Mouse (Mus musculus): ENCODE measurements around the gene Lrch4.
"Not testable (repeated sequence)": the region's sequence is repeated elsewhere in the genome, so short reads cannot be mapped to it uniquely, and the experiment has no call there.

The Lrch4 gene

DNA sequence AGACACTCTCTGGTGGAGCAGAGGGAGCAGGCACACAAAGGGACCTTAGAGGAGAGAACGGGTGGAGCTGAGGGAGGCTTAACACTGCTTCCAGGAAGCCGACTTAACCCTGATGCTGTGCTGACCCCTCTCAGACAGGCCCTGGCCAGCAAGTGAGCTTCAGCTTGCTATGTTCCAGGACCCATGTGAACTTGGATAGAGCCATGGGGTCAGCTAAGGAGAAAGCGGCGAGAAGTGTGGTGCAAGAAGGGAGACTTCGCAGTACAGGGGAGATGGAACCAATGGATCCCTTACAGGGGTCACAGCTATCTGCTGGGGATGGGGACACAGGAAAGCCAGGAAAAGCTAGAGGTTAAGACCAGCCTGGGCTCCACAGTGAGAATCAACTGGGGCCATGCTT is 15.8 kb upstream of the Lrch4 start:
- no peak for DNase-seq (ENCODE audit: low spot score)

GRCm38 (mm10) chr5:137613550-137613949 is 15.4 kb upstream of the Lrch4 start, which contains the start of gene Pcolce:
Gene Pcolce, minus strand, starts transcription at chr5:137613784.
- DNase-seq (ENCODE audit: low spot score): no peak

DNA sequence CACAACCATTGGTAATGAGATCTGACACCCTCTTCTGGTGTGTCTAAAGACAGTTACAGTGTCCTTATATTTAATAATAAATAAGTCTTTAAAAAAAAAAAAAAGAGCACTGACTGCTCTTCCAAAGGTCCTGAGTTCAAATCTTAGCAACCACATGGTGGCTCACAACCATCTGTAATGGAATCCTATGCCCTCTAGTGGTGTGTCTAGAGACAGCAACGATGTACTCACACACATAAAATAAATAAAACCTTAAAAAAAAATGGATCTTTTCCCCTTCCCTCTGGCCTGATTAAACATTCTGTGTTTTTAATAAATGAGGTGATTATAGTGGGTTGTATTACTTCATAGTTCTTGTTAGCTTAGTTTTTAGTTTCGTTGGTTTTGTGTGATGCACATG is 14.0 kb upstream of the Lrch4 start:
- DNase-seq (ENCODE audit: low spot score): not testable (repeated sequence)

DNA sequence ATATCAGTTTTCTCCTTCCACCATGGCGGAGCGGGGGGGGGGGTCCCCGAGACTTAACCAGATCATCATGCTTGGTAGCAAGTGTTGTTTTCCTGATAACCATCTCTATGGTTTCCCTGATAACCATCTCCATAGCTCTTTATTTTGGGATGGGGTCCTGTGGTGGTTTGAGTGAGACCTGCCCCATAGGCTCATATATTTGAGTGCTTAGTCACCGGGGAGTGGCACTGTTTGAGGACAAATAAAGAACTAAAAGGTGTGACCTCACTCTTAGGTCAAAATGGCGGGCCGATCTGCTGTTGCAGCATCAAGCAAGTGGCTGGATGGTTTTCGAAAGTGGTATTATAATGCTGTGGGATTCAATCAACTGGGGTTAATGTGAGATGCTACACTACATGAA is 13.6 kb upstream of the Lrch4 start:
- no peak for DNase-seq (ENCODE audit: low spot score)

- DNase-seq (ENCODE audit: low spot score): no peak
Observed at GRCm38 (mm10) chr5:137623937-137624530, 4.9 kb upstream of the Lrch4 start.

DNA sequence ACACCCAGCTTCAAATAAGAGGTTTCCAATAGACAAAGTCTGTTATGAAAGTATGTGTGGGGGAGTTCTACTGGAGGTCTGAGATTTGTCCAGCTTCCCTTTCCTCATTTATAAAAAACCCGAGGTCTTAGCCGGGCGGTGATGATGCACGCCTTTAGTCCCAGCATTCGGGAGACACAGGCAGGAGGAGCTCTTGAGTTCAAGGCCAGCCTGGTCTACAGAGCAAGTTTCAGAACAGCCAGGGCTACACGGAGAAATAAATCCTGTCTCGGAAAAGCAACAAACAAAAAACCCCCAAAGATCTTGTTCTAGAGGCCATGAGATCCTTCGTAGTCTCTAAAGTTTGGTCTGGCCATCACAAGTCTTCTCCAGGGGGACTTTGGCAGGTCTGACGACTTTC is 930 bp upstream of the Lrch4 start:
- DNase-seq (ENCODE audit: low spot score): no peak

- no peak for DNase-seq (ENCODE audit: low spot score)
Observed at GRCm38 (mm10) chr5:137629306-137629721, 393 bp downstream of the Lrch4 start.

DNA sequence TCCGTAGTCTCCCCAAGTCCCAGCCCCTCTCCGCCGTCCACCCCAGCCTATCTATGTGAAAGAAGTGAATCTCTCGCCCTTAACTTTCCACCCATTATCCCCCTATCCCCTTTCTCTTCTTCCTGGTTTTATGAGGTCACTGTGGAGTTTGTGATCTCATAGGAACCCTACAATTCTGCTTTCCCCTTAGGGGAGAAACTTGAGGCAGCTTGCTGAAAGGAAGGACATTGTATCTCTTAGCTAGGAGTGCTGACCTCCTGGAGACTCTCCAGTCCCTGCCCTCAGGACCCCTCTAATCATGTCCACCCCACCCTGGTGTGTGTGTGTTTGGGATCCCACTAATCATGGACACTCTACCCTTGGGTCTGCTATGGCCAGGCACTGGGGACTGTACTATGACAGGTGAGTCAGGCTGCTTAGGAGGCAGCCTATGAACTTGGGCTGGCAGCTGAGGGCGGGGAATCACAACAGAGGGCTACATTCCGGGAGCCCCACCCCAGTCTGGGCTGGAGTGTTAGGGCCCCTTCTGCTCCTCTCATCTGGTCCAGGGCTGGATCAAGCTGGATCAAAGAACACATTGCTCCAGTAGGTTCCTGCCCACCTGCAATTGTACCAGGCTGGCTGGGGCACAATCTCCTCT is 1.1 kb downstream of the Lrch4 start:
- DNase-seq (ENCODE audit: low spot score): no peak

- DNase-seq (ENCODE audit: low spot score): no peak
Observed at GRCm38 (mm10) chr5:137630602-137631001, 1.7 kb downstream of the Lrch4 start.

DNA sequence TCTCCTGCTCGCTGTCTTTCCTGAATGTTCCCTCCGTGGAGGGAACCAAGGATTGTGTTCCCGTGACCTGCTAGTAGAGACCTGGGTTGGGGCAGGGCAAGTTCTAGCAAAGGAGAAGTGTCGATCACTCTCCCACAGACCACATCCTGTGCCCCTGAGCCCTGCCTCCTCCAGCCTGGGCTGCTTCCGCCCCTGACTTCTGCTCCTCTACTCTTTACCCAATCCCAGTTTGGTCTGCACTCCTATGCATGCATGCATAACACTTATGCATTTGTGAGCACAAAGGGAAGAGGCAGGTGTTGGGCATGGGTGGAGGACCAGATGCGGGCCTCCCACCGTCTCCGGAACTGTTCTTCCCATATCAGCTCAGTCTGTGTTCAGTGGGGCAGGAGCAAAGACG is 2.2 kb downstream of the Lrch4 start:
- no peak for DNase-seq (ENCODE audit: low spot score)

DNA sequence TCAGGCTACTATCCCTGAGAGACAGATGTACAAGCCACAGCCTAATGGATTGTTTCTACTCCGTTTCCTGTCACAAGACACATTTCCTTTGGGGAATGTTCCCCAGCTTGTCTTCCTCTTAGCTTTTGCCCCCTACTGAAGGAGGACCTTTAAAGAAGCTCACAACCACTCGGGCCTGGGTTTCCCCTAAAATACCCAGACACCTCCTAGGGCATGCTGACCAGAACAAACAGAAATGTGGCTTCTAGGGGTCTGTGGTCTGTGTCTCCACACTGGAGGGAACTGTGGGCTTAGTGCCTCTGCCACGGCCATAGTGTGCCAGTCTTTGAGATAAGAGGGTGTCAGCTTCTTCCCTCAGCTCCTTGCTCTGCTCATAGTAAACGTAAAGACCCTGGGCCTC is 2.7 kb downstream of the Lrch4 start:
- DNase-seq (ENCODE audit: low spot score): no peak

DNA sequence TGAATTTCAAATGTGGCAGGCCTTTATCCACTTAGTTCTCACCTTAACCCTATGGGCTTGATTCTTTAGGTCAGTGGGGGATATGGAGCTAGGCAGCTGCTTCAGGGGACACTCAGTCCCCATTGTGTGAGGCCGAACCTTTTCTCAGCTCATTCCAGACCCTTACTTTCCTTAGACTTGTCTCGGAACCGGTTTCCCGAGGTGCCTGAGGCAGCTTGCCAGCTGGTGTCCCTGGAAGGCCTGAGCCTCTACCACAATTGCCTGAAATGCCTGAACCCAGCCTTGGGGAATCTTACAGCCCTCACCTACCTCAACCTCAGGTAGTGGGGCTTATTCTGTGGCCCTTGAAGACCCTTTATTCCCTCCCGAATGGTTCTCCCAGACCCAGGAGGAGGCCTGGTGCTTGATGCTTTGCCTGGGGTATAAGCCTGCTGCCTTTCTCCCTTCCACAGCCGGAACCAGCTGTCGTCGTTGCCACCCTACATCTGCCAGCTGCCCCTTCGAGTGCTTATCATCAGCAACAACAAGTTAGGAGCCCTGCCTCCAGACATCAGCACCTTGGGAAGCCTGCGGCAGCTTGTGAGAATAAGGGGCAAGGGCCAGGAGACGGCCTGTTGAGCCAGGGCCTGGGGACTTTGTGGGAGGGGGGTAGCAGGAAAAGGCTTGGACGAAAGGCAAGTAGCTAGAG is 4.6 kb downstream of the Lrch4 start:
- no peak for DNase-seq (ENCODE audit: low spot score)

- DNase-seq (ENCODE audit: low spot score): no peak
Observed at GRCm38 (mm10) chr5:137639472-137639871, 10.6 kb downstream of the Lrch4 start.

GRCm38 (mm10) chr5:137641054-137641453 is 12.1 kb downstream of the Lrch4 start, which contains the start of gene Sap25:
Gene Sap25, plus strand, starts transcription at chr5:137641334.
- no peak for DNase-seq (ENCODE audit: low spot score)

DNA sequence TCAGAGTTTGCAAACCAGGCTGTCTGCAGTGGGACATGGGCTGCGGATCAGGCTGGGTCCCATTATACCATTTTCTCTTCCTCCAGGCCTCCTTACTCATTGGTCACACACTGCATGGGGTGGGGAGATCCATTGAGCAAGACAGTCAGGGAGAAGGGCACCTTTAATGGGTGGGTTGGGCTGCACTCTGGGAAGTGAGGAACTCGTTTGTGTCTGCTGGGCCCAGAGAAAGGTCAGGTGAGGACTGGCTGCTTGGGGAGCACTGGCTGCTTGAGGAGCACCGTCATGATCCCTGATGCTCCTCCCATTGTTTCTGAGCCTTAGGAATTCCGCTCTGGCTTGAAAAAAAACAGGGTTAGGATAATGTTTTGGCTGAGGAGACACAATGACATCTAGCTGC is 14.0 kb downstream of the Lrch4 start:
- no peak for DNase-seq (ENCODE audit: low spot score)

GRCm38 (mm10) chr5:137644484-137644883 is 15.6 kb downstream of the Lrch4 start:
- no peak for DNase-seq (ENCODE audit: low spot score)

DNA sequence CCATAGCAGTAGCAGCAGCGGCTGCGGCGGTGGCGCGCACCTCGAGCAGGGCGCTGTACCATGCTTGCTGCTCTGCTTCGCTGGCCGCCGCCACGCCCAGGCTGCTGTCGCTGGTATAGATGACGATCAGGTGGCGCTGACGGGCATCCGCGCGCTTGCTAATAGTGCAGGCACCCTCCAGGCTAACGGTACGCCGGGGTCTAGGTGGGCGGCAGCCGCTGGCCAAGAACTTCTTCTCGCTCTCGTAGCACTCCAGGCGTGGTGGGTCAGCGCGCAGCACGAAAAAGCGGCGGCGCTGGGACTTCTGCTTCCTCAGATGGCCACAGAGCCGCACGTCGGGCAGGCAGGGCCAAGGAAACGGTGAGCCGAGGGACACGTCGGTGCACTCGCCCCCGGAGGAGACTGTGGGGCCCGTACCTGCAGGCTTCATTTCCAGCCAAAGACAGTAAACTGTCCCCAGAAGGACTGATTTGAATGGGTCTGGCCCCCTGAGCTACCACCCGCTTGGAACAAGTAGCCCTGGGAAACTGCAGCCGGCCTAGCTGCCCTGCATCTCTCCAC is 16.2 kb downstream of the Lrch4 start:
- DNase-seq (ENCODE audit: low spot score): no peak

GRCm38 (mm10) chr5:137645652-137646091 is 16.8 kb downstream of the Lrch4 start, which contains the start of gene Irs3:
Gene Irs3, minus strand, starts transcription at chr5:137645714.
- DNase-seq (ENCODE audit: low spot score): no peak

GRCm38 (mm10) chr5:137647827-137648601 is 19.1 kb downstream of the Lrch4 start:
- DNase-seq (ENCODE audit: low spot score): no peak

GRCm38 (mm10) chr5:137649251-137649650 is 20.3 kb downstream of the Lrch4 start:
- DNase-seq (ENCODE audit: low spot score): no peak

GRCm38 (mm10) chr5:137649669-137650571 is 21.0 kb downstream of the Lrch4 start:
- no peak for DNase-seq (ENCODE audit: low spot score)

All from ovary, postnatal 10 days (tissue).